Mouse (Mus musculus) MEL (cell line): Measurements from ENCODE around the gene Esr1.

Experiments
- CTCF ChIP-seq, 3 experiments: IDR thresholded peaks in 2 of 3; conservative IDR thresholded peaks in 1 of 3; 2 replicates each; pipeline ENCODE4 v1.5.1; 2011 to 2012; ENCODE audit warnings: low read length in 3 of 3, low read depth in 2 of 3, mild to moderate bottlenecking in 2 of 3, improper control_type of control experiment in 1 of 3, inconsistent platforms in 1 of 3, mixed read lengths in 1 of 3, moderate library complexity in 1 of 3; ENCODE audit not compliant: control insufficient read depth in 1 of 3, insufficient read depth in 1 of 3, poor library complexity in 1 of 3, severe bottlenecking in 1 of 3
- ZKSCAN1 ChIP-seq: IDR thresholded peaks from 2 replicates; pipeline ENCODE4 v1.6.1; 2012; ENCODE audit warnings: low read depth, mild to moderate bottlenecking, inconsistent platforms, low read length, improper control_type of control experiment, moderate library complexity

- TF ChIP-seq CTCF (IDR thresholded peaks at IDR 0.05 in 2 of 3, conservative IDR thresholded peaks at IDR 0.05 in 1 of 3; ENCODE audit: control insufficient read depth in 1 of 3, insufficient read depth in 1 of 3, low read depth in 2 of 3, low read length in 3 of 3, poor library complexity in 1 of 3, severe bottlenecking in 1 of 3) (no peak), ZKSCAN1 (no peak)
Observed at GRCm38 (mm10) chr10:4665380-4665779, 54.0 kb downstream of the Esr1 start.
